Mouse (Mus musculus): Measurements from ENCODE around the gene Mt1.

- TF ChIP-seq POLR2A (IDR thresholded peaks at IDR 0.05; ENCODE audit: insufficient read depth, low read depth, low read length) = no peak
- no peak for TF ChIP-seq CTCF (IDR thresholded peaks at IDR 0.05; ENCODE audit: insufficient read depth, low read depth, low read length)
These were observed 28.6 kb downstream of the Mt1 start for GRCm38 (mm10) chr8:94207491-94207890.

Measured in olfactory bulb, adult 2 months (tissue).